Mouse (Mus musculus): Measurements from ENCODE around the gene Pik3c2b. TPM values are rescaled to one million over a fixed set of nuclear protein-coding genes. Genes with fewer than 3 reads are reported as not detected.

Pik3c2b gene
- 1.3 TPM for polyA plus RNA-seq (2014; fragmentation: Illumina TruSeq; extraction: RNeasy Lipid Tissue Mini Kit (QIAGEN cat#74804); ENCODE audit: low read depth, low replicate concordance)

DNA sequence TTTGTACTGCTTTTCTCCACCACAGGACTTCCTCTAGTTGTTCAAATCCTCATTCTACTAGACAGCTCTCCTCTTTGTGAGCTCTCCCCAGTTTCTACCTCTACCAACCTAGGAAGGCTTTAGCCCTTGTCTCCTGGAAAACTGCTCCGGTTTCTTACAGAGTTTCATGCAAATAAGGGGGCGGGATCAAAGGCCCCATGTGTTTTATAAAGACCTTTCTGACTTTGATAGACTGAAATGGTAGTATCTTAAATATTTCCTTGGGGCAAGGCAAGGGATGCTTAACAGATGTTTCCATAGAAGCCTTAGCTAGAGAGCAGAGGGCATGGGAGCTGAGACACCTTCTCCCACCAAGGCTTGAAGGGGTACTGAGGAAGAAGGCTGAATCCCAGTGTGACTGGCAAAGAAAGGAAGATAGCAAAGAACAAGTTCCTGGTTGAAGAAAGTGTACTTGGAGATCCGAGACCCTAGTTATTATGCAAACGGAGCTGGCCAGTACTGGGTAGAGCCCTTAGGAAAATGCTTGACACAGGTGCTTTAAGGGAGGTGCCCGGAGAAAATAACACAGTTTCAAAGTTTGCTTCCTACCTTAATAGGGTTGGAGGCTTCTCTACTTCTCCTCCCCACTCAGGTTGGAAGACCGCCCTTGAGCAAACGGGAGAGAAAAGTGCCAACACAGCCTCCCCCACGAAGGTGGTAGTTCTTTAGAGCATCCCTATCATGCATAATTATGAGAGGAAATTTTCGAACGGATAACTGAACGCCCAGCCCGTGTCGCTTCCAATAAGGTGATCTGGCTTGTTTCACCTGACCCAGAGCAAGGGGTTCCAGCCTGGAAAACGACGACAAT is at the start of gene Pik3c2b:
Gene Pik3c2b, plus strand, starts transcription at position 657 of the 850 bp plus-strand sequence.

DNA sequence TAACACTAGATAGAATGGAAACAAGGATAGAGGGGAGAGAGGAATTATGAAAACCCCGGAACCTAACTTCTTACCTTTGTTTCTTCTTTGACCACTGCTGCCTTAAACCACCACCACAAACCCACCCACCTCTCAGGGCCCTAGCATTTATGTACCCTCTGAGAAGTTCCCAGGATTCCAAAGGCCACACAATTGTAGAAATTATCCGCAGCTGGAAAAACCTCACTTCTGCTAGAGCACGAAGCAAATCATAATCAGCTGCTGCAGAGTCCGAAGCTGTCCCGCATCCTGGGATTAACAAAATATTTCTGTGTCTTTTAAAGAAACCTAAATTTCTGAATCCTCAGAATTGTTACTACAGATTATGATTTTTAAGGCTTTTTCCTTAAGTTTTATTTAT is 15.0 kb upstream of the Pik3c2b start, which contains the start of gene Mdm4:
Gene Mdm4, minus strand, starts transcription at position 101 of the 400 bp plus-strand sequence.

DNA sequence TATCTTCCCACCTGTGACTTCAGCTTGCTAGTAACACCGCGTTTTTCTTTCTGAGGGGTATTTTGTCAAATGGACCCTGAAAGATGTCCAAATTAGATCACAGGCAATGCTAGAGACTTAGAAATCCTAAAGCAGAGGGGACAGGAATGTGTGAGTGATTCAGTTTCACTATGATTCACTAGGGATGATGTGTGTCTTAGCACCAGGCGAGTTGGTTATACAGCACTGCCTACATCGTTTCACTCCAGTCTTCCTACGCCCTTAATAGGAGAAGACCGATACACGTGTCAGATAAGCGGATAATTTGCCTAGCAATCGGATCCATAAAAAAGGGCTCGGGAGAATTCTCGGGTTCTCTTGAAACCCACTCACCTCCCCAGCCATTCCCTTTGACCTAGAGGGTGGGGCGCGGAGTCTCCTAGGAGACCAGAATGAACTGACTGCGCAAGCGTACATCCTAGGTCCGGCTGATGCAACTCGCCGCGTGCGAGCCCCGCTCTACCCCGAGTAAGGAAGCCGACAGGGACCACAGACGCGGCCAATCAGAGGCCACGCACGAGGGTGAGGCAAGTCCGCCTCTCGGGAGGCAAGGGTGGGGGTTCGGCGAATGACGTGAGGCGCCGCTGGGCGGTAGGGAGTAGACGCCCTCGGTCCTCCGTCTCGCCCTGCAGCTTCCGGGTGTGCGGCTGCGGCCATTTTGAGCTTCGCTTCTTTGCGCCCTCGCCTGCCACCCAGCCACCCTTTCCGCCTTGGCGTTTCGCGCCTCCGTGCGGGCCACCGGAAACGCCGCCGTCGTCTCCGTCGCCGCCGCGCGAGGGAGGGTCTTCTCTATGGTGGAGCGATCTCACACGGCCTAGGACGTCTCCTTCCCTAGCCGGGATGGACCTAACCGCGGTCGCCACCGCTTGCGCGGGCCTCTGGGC is 85.4 kb downstream of the Pik3c2b start, which contains the start of gene Ppp1r15b:
Gene Ppp1r15b, plus strand, starts transcription at position 506 of the 923 bp plus-strand sequence.

Other genes with a start within 250 kb of the Pik3c2b start
- gene Lrrn2, start 165.4 kb upstream of the Pik3c2b start, polyA plus RNA-seq (2014; fragmentation: Illumina TruSeq; extraction: RNeasy Lipid Tissue Mini Kit (QIAGEN cat#74804); ENCODE audit: low read depth, low replicate concordance): 0.64 TPM
- gene Mdm4, start 15.1 kb upstream of the Pik3c2b start, polyA plus RNA-seq (2014; fragmentation: Illumina TruSeq; extraction: RNeasy Lipid Tissue Mini Kit (QIAGEN cat#74804); ENCODE audit: low read depth, low replicate concordance): 84.0 TPM
- gene Ppp1r15b, start 85.5 kb downstream of the Pik3c2b start, polyA plus RNA-seq (2014; fragmentation: Illumina TruSeq; extraction: RNeasy Lipid Tissue Mini Kit (QIAGEN cat#74804); ENCODE audit: low read depth, low replicate concordance): 101 TPM
- 4.1 TPM for gene Plekha6, start 118.5 kb downstream of the Pik3c2b start, polyA plus RNA-seq (2014; fragmentation: Illumina TruSeq; extraction: RNeasy Lipid Tissue Mini Kit (QIAGEN cat#74804); ENCODE audit: low read depth, low replicate concordance)